16 mouse cellular contexts compared by ENCODE assay signal in genomic region chr17:49519576-49520247, GRCm38 (mm10). TPM values are rescaled to one million over a fixed set of nuclear protein-coding genes. Genes with fewer than 3 reads are reported as not detected.
DNase-seq lines count a peak whose midpoint lies in the region; ATAC-seq and TF ChIP-seq lines count a peak whose summit lies in the region.
"Had no signal": no experiment of that assay in that cellular context is flagged by ENCODE, and none has a peak within 500 bp of the region (broad histone marks: within the 10 kb centered on the region; RNA-seq: fewer than 3 reads in every experiment).

No protein-coding gene starts in this region.

- 66% methylated on average over 7 of the region's 7 CpGs for WGBS in embryonic facial prominence, embryonic 10.5 days
- WGBS in limb, embryonic 14.5 days = 57% methylated on average over 7 of the region's 7 CpGs

- H3K4me1 ChIP-seq in embryonic facial prominence, embryonic 10.5 days = peaks cover 44% of the 10 kb centered on the region
- peaks cover 13% of the 10 kb centered on the region for H3K4me1 ChIP-seq in limb, embryonic 14.5 days (ENCODE audit: control insufficient read depth, insufficient read depth, low read length)
- H3K4me1 ChIP-seq: liver, embryonic 13.5 days had no signal

- peak; percentile 97 for DNase-seq in heart, adult 11 months
- no peak for DNase-seq in heart, adult 8-10 months (ENCODE audit: low spot score)
- no peak for DNase-seq in layer of hippocampus, adult 2 months (ENCODE audit: low spot score in 2 of 2)
- no peak for DNase-seq in layer of hippocampus, adult 18-20 months (ENCODE audit: low spot score in 2 of 2)
- no peak for DNase-seq in embryonic facial prominence, embryonic 10.5 days (ENCODE audit: low spot score)
- DNase-seq in limb, embryonic 14.5 days (ENCODE audit: low spot score) = no peak
- DNase-seq in ovary, postnatal 36 days (ENCODE audit: low spot score) = no peak
- DNase-seq: adrenal gland, postnatal 10 days; cerebellum, adult 11 months; kidney, postnatal 10 days; layer of hippocampus, postnatal 36 days; liver, embryonic 13.5 days had no signal

- no peak overlapping the region for H3K4me2 ChIP-seq in limb, embryonic 14.5 days (replicated peaks; ENCODE audit: low read depth, low read length, severe bottlenecking)
- H3K4me2 ChIP-seq: liver, embryonic 13.5 days had no signal

- no peaks in the 10 kb centered on the region; the same call in 1 of the 2 replicates for H3K36me3 ChIP-seq in embryonic facial prominence, embryonic 10.5 days (replicated peaks)
- H3K36me3 ChIP-seq in limb, embryonic 14.5 days (ENCODE audit: control insufficient read depth, insufficient read depth, low read length) = no peaks in the 10 kb centered on the region
- H3K36me3 ChIP-seq: liver, embryonic 13.5 days had no signal

- peak; percentile 49; the same call in 1 of the 2 replicates for ATAC-seq in limb, embryonic 14.5 days (ENCODE audit: low FRiP score, low read depth)
- no peak for ATAC-seq in activated CD4-positive, CD25-positive, alpha-beta regulatory T cell, adult 4 months
- ATAC-seq: CD4-positive, CD25-positive, alpha-beta regulatory T cell, adult 4 months had no signal

- H3K27ac ChIP-seq in layer of hippocampus, adult 2 months = peak overlapping the region; percentile 80
- H3K27ac ChIP-seq in embryonic facial prominence, embryonic 10.5 days (replicated peaks) = 0 out of 2 replicates have a peak overlapping the region, but pooled peaks have one; percentile 16
- H3K27ac ChIP-seq in limb, embryonic 14.5 days (replicated peaks; ENCODE audit: low read depth, low read length) = no peak overlapping the region
- H3K27ac ChIP-seq: liver, embryonic 13.5 days; macrophage had no signal

- no peaks in the 10 kb centered on the region for H3K27me3 ChIP-seq in embryonic facial prominence, embryonic 10.5 days (replicated peaks; ENCODE audit: low read depth, poor library complexity, severe bottlenecking)
- no peaks in the 10 kb centered on the region for H3K27me3 ChIP-seq in limb, embryonic 14.5 days (ENCODE audit: control insufficient read depth, insufficient read depth, low read length)
- H3K27me3 ChIP-seq: liver, embryonic 13.5 days had no signal

- H3K9ac ChIP-seq in limb, embryonic 14.5 days (ENCODE audit: low read depth, low read length, severe bottlenecking) = no peak overlapping the region
- H3K9ac ChIP-seq: liver, embryonic 13.5 days had no signal

- H3K4me3 ChIP-seq in layer of hippocampus, adult 2 months = no peak overlapping the region
- H3K4me3 ChIP-seq in embryonic facial prominence, embryonic 10.5 days = no peak overlapping the region
- no peak overlapping the region for H3K4me3 ChIP-seq in limb, embryonic 14.5 days (replicated peaks; ENCODE audit: low read length)
- H3K4me3 ChIP-seq: liver, embryonic 13.5 days had no signal

- TF ChIP-seq POLR2A in limb, embryonic 14.5 days (IDR thresholded peaks at IDR 0.05; ENCODE audit: borderline replicate concordance, extremely low read depth, insufficient read depth, insufficient read length) = no peak

- no peaks in the 10 kb centered on the region for H3K9me3 ChIP-seq in embryonic facial prominence, embryonic 10.5 days
- H3K9me3 ChIP-seq in limb, embryonic 14.5 days (ENCODE audit: control insufficient read depth, low read length) = no peaks in the 10 kb centered on the region
- H3K9me3 ChIP-seq: liver, embryonic 13.5 days had no signal

- no peak for TF ChIP-seq CTCF in layer of hippocampus, adult 2 months (conservative IDR thresholded peaks at IDR 0.05)

RNA-seq across cellular contexts. Expression of gene Daam2, which starts 44.4 kb away (rescaled TPM):
- total RNA-seq in heart, adult 8-10 months (2022) = 1 to 10 TPM; 5.3 to 7.4 (median 6.2) TPM
- total RNA-seq in layer of hippocampus, adult 2 months (2021) = 10 to 100 TPM; 61.2 to 66.7 TPM
- total RNA-seq in layer of hippocampus, adult 18-20 months (2021) = 10 to 100 TPM; 67.1 to 69.5 TPM
- 4.8 and 6.1 TPM in 2 replicates for polyA plus RNA-seq in embryonic facial prominence, embryonic 10.5 days (2016; fragmentation: Nextera tagmentation; extraction: Ambion mirVana)
- 30.0 and 34.0 TPM in 2 replicates for polyA plus RNA-seq in limb, embryonic 14.5 days (2012; rRNA removed)
- 8.7 and 11.6 TPM in 2 replicates for polyA plus RNA-seq in limb, embryonic 14.5 days (2014; fragmentation: Nextera tagmentation; extraction: Ambion mirVana)
- under 1 TPM in 1 of 2 experiments, not detected in 1; 0.13 TPM for polyA plus RNA-seq in activated CD4-positive, CD25-positive, alpha-beta regulatory T cell, adult 4 months (2017; shearing (Covaris generic))
- total RNA-seq: hematopoietic stem cell, adult 5-6 weeks had no signal

Comparison
In these comparisons a context has a peak if more than half of its experiments do, and no peak if none do; other contexts are left out.
1. RNA of gene Daam2, which starts 44.4 kb away (total RNA-seq): 67.1 to 69.5 TPM in layer of hippocampus, adult 18-20 months and 61.2 to 66.7 TPM in layer of hippocampus, adult 2 months; 5.3 to 7.4 TPM in heart, adult 8-10 months; every median in the first group is over 4 times any median in the second.